Mouse (Mus musculus): ENCODE data around the gene Ppm1a. TPM values are rescaled to one million over a fixed set of nuclear protein-coding genes. Genes with fewer than 3 reads are reported as not detected.

Gene Ppm1a
- total and polyA plus RNA-seq, 3 experiments, result 111 to 119 TPM; not detected in 1

- H3K4me3 ChIP-seq (ENCODE audit: control insufficient read depth in 1 of 2, insufficient read depth in 1 of 2, low read depth in 2 of 2, low read length in 2 of 2), result no peak overlapping the region
- peaks cover 0 to 5% of the 10 kb centered on the region in 2 experiments; a peak in 3 of 4 replicates for H3K27me3 ChIP-seq (ENCODE audit: control insufficient read depth in 1 of 2, insufficient read depth in 2 of 2, low read length in 2 of 2)
- no peaks in the 10 kb centered on the region for H3K79me2 ChIP-seq (ENCODE audit: control insufficient read depth, insufficient read depth, low read length, poor library complexity)
- H3K9ac ChIP-seq (ENCODE audit: control insufficient read depth, low read depth, low read length, poor library complexity, severe bottlenecking), result no peak overlapping the region
- TF ChIP-seq MEF2A (IDR thresholded peaks at IDR 0.05; ENCODE audit: extremely low read depth, insufficient replicate concordance, low read depth, low read length, poor library complexity, severe bottlenecking), result no peak
- no peak for TF ChIP-seq USF2 (IDR thresholded peaks at IDR 0.05; ENCODE audit: borderline replicate concordance in 1 of 2, insufficient read depth in 1 of 2, low read depth in 1 of 2, low read length in 2 of 2)
- TF ChIP-seq ETS1 (IDR thresholded peaks at IDR 0.05; ENCODE audit: low read depth, low read length), result no peak
- TF ChIP-seq RCOR1 (IDR thresholded peaks at IDR 0.05; ENCODE audit: low read depth, low read length), result no peak
- no peak for TF ChIP-seq E2F4 (IDR thresholded peaks at IDR 0.05; ENCODE audit: borderline replicate concordance, low read depth, low read length)
- no peak for TF ChIP-seq ZC3H11A (IDR thresholded peaks at IDR 0.05; ENCODE audit: low read depth, low read length)
- TF ChIP-seq GABPA (IDR thresholded peaks at IDR 0.05; ENCODE audit: low read depth, low read length), result no peak
- TF ChIP-seq CHD1 (IDR thresholded peaks at IDR 0.05; ENCODE audit: low read depth, low read length), result no peak
- TF ChIP-seq SMC3 (IDR thresholded peaks at IDR 0.05; ENCODE audit: low read depth, low read length), result no peak
- TF ChIP-seq POLR2AphosphoS5 (IDR thresholded peaks at IDR 0.05; ENCODE audit: borderline replicate concordance, low read depth, low read length), result no peak
- TF ChIP-seq TBP (IDR thresholded peaks at IDR 0.05; ENCODE audit: low read depth, low read length), result no peak
- TF ChIP-seq ELF1 (IDR thresholded peaks at IDR 0.05; ENCODE audit: low read depth, low read length), result no peak
- no peak for TF ChIP-seq CTCF (IDR thresholded peaks at IDR 0.05 in 2 of 3, conservative IDR thresholded peaks at IDR 0.05 in 1 of 3; ENCODE audit: control insufficient read depth in 1 of 3, insufficient read depth in 1 of 3, low read depth in 2 of 3, low read length in 3 of 3, poor library complexity in 1 of 3, severe bottlenecking in 1 of 3)
- TF ChIP-seq JUND (IDR thresholded peaks at IDR 0.05; ENCODE audit: low read depth, low read length), result no peak
- TF ChIP-seq SIN3A (IDR thresholded peaks at IDR 0.05; ENCODE audit: low read length), result no peak
- TF ChIP-seq POLR2A (IDR thresholded peaks at IDR 0.05; ENCODE audit: control insufficient read depth in 1 of 2, insufficient read depth in 1 of 2, low read depth in 1 of 2, low read length in 2 of 2, poor library complexity in 1 of 2), result no peak
- no peak for TF ChIP-seq TAL1 (IDR thresholded peaks at IDR 0.05; ENCODE audit: low read length)
- TF ChIP-seq NELFE (IDR thresholded peaks at IDR 0.05; ENCODE audit: low read depth, low read length), result no peak
- no peak for TF ChIP-seq HCFC1 (IDR thresholded peaks at IDR 0.05; ENCODE audit: low read depth, low read length)
- no peak for TF ChIP-seq USF1 (IDR thresholded peaks at IDR 0.05; ENCODE audit: low read depth, low read length)
- H3K36me3 ChIP-seq (ENCODE audit: control insufficient read depth in 1 of 2, insufficient read depth in 2 of 2, low read length in 2 of 2), result no peaks in the 10 kb centered on the region
- no peak overlapping the region for H3K27ac ChIP-seq (ENCODE audit: control insufficient read depth, low read depth, low read length)
- no peak for DNase-seq (ENCODE audit: low read depth, low spot score)
- H3K4me1 ChIP-seq (ENCODE audit: control insufficient read depth in 1 of 2, insufficient read depth in 2 of 2, low read length in 2 of 2), result no peaks in the 10 kb centered on the region
- no peaks in the 10 kb centered on the region for H3K9me3 ChIP-seq (replicated peaks; ENCODE audit: insufficient read depth, low read length)
Observed at GRCm38 (mm10) chr12:72825656-72826055, 68.4 kb downstream of the Ppm1a start.
